Mouse (Mus musculus) embryonic facial prominence, embryonic 15.5 days (tissue): Measurements from ENCODE around the gene Rbm8a. TPM values are rescaled to one million over a fixed set of nuclear protein-coding genes. Genes with fewer than 3 reads are reported as not detected.
"Not testable (repeated sequence)": the region's sequence is repeated elsewhere in the genome, so short reads cannot be mapped to it uniquely, and the experiment has no call there.

Experiments used
- ATAC-seq: fragments of 200-750 bp; cut with Nextera tagmentation; 2 replicates; pipeline ENCODE4 v1.8.0; 2017; ENCODE audit warnings: low read depth, moderate TSS enrichment; ENCODE audit not compliant: insufficient number of reproducible peaks, low FRiP score, low TSS enrichment
- H3K27ac ChIP-seq: fragments of 300-500 bp; sonication (generic); replicated peaks from 2 replicates; pipeline ENCODE4 v1.5.1; 2015; ENCODE audit warnings: mild to moderate bottlenecking, inconsistent platforms
- H3K27me3 ChIP-seq: fragments of 300-500 bp; sonication (generic); 2 replicates; pipeline ENCODE4 v1.6.1; 2015; ENCODE audit warnings: inconsistent platforms
- H3K36me3 ChIP-seq: fragments of 300-500 bp; sonication (generic); 2 replicates; pipeline ENCODE4 v1.6.1; 2015; ENCODE audit warnings: mild to moderate bottlenecking, inconsistent platforms
- H3K4me1 ChIP-seq: fragments of 300-500 bp; sonication (generic); 2 replicates; pipeline ENCODE4 v1.6.1; 2015; ENCODE audit warnings: inconsistent platforms
- H3K4me2 ChIP-seq: fragments of 300-500 bp; sonication (generic); replicated peaks from 2 replicates; pipeline ENCODE4 v1.6.1; 2015; ENCODE audit warnings: mild to moderate bottlenecking, inconsistent platforms
- H3K4me3 ChIP-seq: fragments of 300-500 bp; sonication (generic); replicated peaks from 2 replicates; pipeline ENCODE4 v1.5.1; 2015; ENCODE audit warnings: mild to moderate bottlenecking, inconsistent platforms
- H3K9ac ChIP-seq: fragments of 300-500 bp; sonication (generic); 2 replicates; pipeline ENCODE4 v1.6.1; 2015; ENCODE audit warnings: inconsistent platforms
- H3K9me3 ChIP-seq: fragments of 300-500 bp; sonication (generic); replicated peaks from 2 replicates; pipeline ENCODE4 v1.6.1; 2016; ENCODE audit warnings: inconsistent platforms
- WGBS: fragments of 180-500 bp; shearing (Covaris S2); methylation state at CpG from one replicate; pipeline ENCODE4 v1.1.7; 2015; 5-methylcytosine and 5-hydroxymethylcytosine counted together
- polyA plus RNA-seq: library from polyadenylated mRNA; unstranded; fragments of >200 nt; fragmentation: Nextera tagmentation; extraction: Ambion mirVana; gene quantifications from 2 replicates; pipeline ENCODE4 v1.2.1, GENCODE M21; 2015

Gene Rbm8a
- polyA plus RNA-seq, 1 experiment from 2014 or later = 119 TPM

DNA sequence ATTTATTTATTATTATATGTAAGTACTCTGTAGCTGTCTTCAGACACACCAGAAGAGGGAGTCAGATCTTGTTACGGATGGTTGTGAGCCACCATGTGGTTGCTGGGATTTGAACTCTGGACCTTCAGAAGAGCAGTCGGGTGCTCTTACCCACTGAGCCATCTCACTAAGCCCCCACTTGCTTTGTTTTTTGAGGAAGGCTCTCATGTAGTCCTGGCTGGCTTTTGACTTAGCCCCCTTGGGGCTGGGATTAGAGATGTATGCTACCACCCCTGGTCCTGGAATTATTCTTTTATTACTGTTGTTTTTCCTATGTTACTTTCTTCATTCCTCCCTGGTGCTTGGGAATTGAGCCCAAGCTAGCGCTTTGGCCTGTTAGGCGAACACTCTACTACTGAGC is 23.7 kb upstream of the Rbm8a start:
- not testable (repeated sequence) for H3K9ac ChIP-seq, H3K27ac ChIP-seq, H3K9me3 ChIP-seq, ATAC-seq, H3K4me3 ChIP-seq, H3K4me2 ChIP-seq, H3K27me3 ChIP-seq
- Histone ChIP-seq H3K4me1 (peaks cover 22% of the 10 kb centered on the region), H3K36me3 (peaks cover 14% of the 10 kb centered on the region)
- 82% methylated on average over 4 of the region's 4 CpGs for WGBS

GRCm38 (mm10) chr3:96606618-96607017 is 23.1 kb upstream of the Rbm8a start:
- no peak overlapping the region for H3K4me3 ChIP-seq
- peaks cover 22% of the 10 kb centered on the region for H3K4me1 ChIP-seq
- peaks cover 18% of the 10 kb centered on the region for H3K36me3 ChIP-seq
- 86% methylated on average over 4 of the region's 4 CpGs for WGBS
- H3K9ac ChIP-seq = no peak overlapping the region
- no peak overlapping the region for H3K4me2 ChIP-seq
- no peaks in the 10 kb centered on the region for H3K27me3 ChIP-seq
- no peak for ATAC-seq
- no peak overlapping the region for H3K27ac ChIP-seq
- no peaks in the 10 kb centered on the region for H3K9me3 ChIP-seq

DNA sequence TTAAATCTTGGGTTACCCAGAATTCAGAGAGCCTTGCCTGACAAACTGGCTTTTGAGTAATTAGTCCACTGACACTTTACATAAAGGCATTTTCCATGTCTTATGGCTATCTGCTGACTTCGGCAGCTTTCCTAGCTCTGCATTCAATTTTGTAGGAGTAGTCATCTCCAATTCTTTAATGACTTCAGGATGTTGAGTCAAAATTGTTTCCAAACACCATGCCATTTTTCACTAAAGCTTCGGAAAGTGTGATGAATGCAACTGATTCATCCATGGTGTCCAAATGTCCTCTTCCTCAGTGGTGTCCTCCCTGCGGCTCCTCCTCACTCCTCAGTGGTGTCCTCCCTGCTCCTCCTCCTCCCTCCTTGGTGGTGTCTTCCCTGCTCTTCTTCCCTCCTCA is 11.8 kb upstream of the Rbm8a start:
- peak overlapping the region; percentile 52 for H3K27ac ChIP-seq
- no peak overlapping the region for H3K9ac ChIP-seq
- H3K4me2 ChIP-seq = no peak overlapping the region
- H3K36me3 ChIP-seq = peaks cover 50% of the 10 kb centered on the region
- WGBS = 51% methylated on average over 3 of the region's 3 CpGs
- peaks cover 3% of the 10 kb centered on the region for H3K4me1 ChIP-seq
- ATAC-seq = no peak
- no peaks in the 10 kb centered on the region for H3K27me3 ChIP-seq
- no peaks in the 10 kb centered on the region for H3K9me3 ChIP-seq
- no peak overlapping the region for H3K4me3 ChIP-seq

DNA sequence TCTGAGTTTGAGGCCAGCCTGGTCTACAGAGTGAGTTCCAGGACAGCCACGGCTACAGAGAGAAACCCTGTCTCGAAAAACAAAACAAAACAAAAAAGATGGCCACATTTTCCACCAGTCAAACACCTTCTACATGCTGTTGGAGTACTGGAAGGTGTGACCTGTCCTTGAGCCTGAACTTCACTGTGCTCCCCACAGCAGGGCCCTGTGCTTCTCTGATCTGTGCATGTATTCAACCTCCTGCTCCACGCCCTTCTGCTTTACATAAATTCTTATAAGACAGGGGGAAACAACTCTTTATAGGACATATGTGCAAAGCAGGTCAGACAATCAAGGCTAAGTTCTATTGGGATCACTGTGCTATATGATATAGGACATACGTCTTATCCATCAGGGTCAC is 6.5 kb upstream of the Rbm8a start:
- Histone ChIP-seq H3K27me3 (no peaks in the 10 kb centered on the region), H3K9ac (no peak overlapping the region), H3K27ac (no peak overlapping the region), H3K4me2 (no peak overlapping the region), H3K4me1 (no peaks in the 10 kb centered on the region), H3K4me3 (no peak overlapping the region), H3K36me3 (peaks cover 47% of the 10 kb centered on the region), H3K9me3 (no peaks in the 10 kb centered on the region)
- ATAC-seq = no peak
- 89% methylated on average over 4 of the region's 4 CpGs for WGBS

DNA sequence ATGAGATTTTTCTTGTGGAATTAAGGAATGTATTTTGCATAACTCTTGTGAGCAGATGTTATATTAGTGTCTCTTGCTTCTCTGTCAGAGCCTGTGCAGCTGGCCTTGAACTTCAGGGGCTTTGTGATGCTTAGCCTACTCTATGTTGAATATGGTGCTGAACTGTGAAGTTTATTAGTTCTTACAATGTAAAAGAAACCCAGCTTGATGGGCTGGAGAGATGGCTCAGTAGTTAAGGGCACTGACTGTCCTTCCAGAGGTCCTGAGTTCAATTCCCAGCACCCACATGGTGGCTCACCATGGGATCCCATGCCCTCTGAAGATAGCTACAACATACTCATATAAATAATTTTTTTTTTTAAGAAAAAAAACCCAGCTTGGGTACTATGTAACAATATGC is 2.3 kb downstream of the Rbm8a start:
- no peak overlapping the region for H3K4me2 ChIP-seq
- H3K27ac ChIP-seq = no peak overlapping the region
- H3K27me3 ChIP-seq = no peaks in the 10 kb centered on the region
- H3K9ac ChIP-seq = no peak overlapping the region
- H3K36me3 ChIP-seq = peaks cover 33% of the 10 kb centered on the region
- H3K4me3 ChIP-seq = no peak overlapping the region
- no peaks in the 10 kb centered on the region for H3K9me3 ChIP-seq
- H3K4me1 ChIP-seq = peaks cover 35% of the 10 kb centered on the region
- no peak for ATAC-seq

DNA sequence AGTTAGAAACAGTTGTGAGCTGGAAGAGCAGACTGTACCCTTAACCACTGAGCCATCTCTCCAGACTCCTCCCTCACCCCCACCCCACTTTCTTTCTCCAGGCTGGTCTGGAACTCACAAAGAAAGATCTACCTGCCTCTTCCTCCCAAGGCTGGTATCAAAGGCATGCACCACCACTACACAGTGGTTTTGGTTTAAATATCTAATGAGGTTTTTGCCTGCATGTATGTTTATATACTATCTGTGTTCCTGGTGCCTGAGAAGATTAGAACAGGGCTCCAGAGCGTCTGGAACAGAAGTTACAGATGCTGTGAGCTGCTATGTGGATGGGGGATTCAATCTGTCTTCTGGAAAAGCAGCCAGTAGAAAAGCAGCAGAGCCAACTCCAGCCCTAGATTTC is 4.3 kb downstream of the Rbm8a start:
- no peaks in the 10 kb centered on the region for H3K9me3 ChIP-seq
- 67% methylated on average over 1 of the region's 1 CpGs for WGBS
- H3K4me2 ChIP-seq = no peak overlapping the region
- peaks cover 29% of the 10 kb centered on the region for H3K4me1 ChIP-seq
- no peak for ATAC-seq
- no peaks in the 10 kb centered on the region for H3K27me3 ChIP-seq
- H3K27ac ChIP-seq = no peak overlapping the region
- no peak overlapping the region for H3K9ac ChIP-seq
- H3K36me3 ChIP-seq = peaks cover 50% of the 10 kb centered on the region
- H3K4me3 ChIP-seq = no peak overlapping the region

- peak within 1 kb of the TSS; percentile 60 for H3K4me2 ChIP-seq
- peak; percentile 92 for ATAC-seq
- 2% methylated on average over 58 of the region's 60 CpGs for WGBS
- peaks cover 26% of the 10 kb centered on the region for H3K4me1 ChIP-seq
- no peaks in the 10 kb centered on the region for H3K27me3 ChIP-seq
- peak within 1 kb of the TSS; percentile 90 for H3K27ac ChIP-seq
- H3K4me3 ChIP-seq = peak within 1 kb of the TSS; percentile 95
- no peaks in the 10 kb centered on the region for H3K9me3 ChIP-seq
- peaks cover 58% of the 10 kb centered on the region for H3K36me3 ChIP-seq
- peak within 1 kb of the TSS; percentile 97 for H3K9ac ChIP-seq
These were observed 5.5 kb downstream of the Rbm8a start, which contains the start of the genes Pex11b and Gm42957 for GRCm38 (mm10) chr3:96634928-96635879. Gene Pex11b (plus strand): TSS chr3:96635376. Gene Gm42957 (plus strand): TSS chr3:96635474.

GRCm38 (mm10) chr3:96635906-96636305 is 6.2 kb downstream of the Rbm8a start:
- Histone ChIP-seq H3K4me1 (peaks cover 20% of the 10 kb centered on the region), H3K27ac (peak overlapping the region; percentile 90), H3K4me2 (peak overlapping the region; percentile 60), H3K27me3 (no peaks in the 10 kb centered on the region), H3K4me3 (peak overlapping the region; percentile 95), H3K36me3 (peaks cover 60% of the 10 kb centered on the region), H3K9ac (peak overlapping the region; percentile 97), H3K9me3 (no peaks in the 10 kb centered on the region)
- ATAC-seq = no peak
- WGBS = 11% methylated on average over 15 of the region's 15 CpGs

DNA sequence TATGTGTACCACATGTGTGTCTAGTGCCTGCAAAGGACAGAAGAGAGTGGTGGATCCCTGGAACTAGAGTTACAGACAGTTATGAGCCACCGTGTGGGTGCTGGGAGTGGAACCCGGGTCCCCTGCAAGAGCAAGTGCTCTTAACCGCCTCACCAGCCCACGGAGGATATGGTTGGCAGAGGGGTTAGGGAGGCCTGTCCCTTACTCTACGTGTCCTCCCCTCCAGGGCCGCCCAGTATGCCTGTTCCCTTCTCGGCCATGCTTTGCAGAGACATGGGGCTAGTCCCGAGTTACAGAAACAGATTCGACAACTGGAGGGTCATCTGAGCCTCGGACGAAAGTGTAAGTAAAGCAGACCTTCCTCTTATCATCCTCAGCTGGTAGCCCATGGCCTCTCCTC is 6.7 kb downstream of the Rbm8a start:
- no peak for ATAC-seq
- Histone ChIP-seq H3K4me3 (peak overlapping the region; percentile 95), H3K4me1 (peaks cover 16% of the 10 kb centered on the region), H3K27ac (peak overlapping the region; percentile 90; the same call in 1 of the 2 replicates), H3K36me3 (peaks cover 57% of the 10 kb centered on the region), H3K9ac (peak overlapping the region; percentile 97; the same call in 1 of the 2 replicates), H3K4me2 (peak overlapping the region; percentile 60), H3K9me3 (no peaks in the 10 kb centered on the region), H3K27me3 (no peaks in the 10 kb centered on the region)
- 62% methylated on average over 11 of the region's 11 CpGs for WGBS

GRCm38 (mm10) chr3:96639219-96639618 is 9.5 kb downstream of the Rbm8a start:
- no peaks in the 10 kb centered on the region for H3K27me3 ChIP-seq
- H3K27ac ChIP-seq = no peak overlapping the region
- H3K9ac ChIP-seq = no peak overlapping the region
- peaks cover 48% of the 10 kb centered on the region for H3K36me3 ChIP-seq
- no peak overlapping the region for H3K4me3 ChIP-seq
- H3K4me2 ChIP-seq = no peak overlapping the region
- no peaks in the 10 kb centered on the region for H3K9me3 ChIP-seq
- WGBS = 93% methylated on average over 1 of the region's 1 CpGs
- ATAC-seq = no peak
- peaks cover 16% of the 10 kb centered on the region for H3K4me1 ChIP-seq

- Histone ChIP-seq H3K36me3 (peaks cover 29% of the 10 kb centered on the region), H3K27ac (peak within 1 kb of the TSS; percentile 3; the same call in 1 of the 2 replicates), H3K4me3 (peak within 1 kb of the TSS; percentile 10; the same call in 1 of the 2 replicates), H3K9ac (no peak within 1 kb of the TSS), H3K9me3 (no peaks in the 10 kb centered on the region), H3K4me1 (no peaks in the 10 kb centered on the region), H3K4me2 (no peak within 1 kb of the TSS), H3K27me3 (no peaks in the 10 kb centered on the region)
- ATAC-seq = peak; percentile 81
- WGBS = 59% methylated on average over 7 of the region's 7 CpGs
These were observed 15.4 kb downstream of the Rbm8a start, which contains the start of gene Itga10 for GRCm38 (mm10) chr3:96645018-96645649. Gene Itga10 (plus strand): TSS chr3:96645584.
